Mouse (Mus musculus) bone marrow macrophage, adult 2 months (primary cell): ENCODE results near the gene Ttc1. TPM values are rescaled to one million over a fixed set of nuclear protein-coding genes. Genes with fewer than 3 reads are reported as not detected.
A peak's percentile ranks its signal among the peaks of the same experiment; 100 is the strongest.

Experiments used
- H3K27ac ChIP-seq: 2 replicates; pipeline ENCODE4 v1.5.1; 2012; ENCODE audit warnings: low read depth, low read length; ENCODE audit not compliant: insufficient read depth
- H3K4me1 ChIP-seq: 2 replicates; pipeline ENCODE4 v1.6.1; 2012; ENCODE audit warnings: low read length; ENCODE audit not compliant: control insufficient read depth, insufficient read depth
- H3K4me3 ChIP-seq: 2 replicates; pipeline ENCODE4 v1.5.1; 2012; ENCODE audit warnings: mild to moderate bottlenecking, low read length, moderate library complexity; ENCODE audit not compliant: insufficient read depth
- CTCF ChIP-seq: IDR thresholded peaks from 2 replicates; pipeline ENCODE4 v1.5.1; 2012; ENCODE audit warnings: low read depth, mild to moderate bottlenecking, low read length, moderate library complexity
- POLR2A ChIP-seq: IDR thresholded peaks from 2 replicates; pipeline ENCODE4 v1.6.1; 2012; ENCODE audit warnings: mild to moderate bottlenecking, low read depth, low read length, borderline replicate concordance
- polyA plus RNA-seq: library from polyadenylated mRNA; stranded (reverse); fragments of >200 nt; gene quantifications from 2 replicates; pipeline ENCODE4 v1.2.4, GENCODE M21; 2012; ENCODE audit not compliant: missing spikeins, insufficient read depth, insufficient read length

Ttc1 gene
- 41.5 and 42.4 TPM in 2 replicates for polyA plus RNA-seq

DNA sequence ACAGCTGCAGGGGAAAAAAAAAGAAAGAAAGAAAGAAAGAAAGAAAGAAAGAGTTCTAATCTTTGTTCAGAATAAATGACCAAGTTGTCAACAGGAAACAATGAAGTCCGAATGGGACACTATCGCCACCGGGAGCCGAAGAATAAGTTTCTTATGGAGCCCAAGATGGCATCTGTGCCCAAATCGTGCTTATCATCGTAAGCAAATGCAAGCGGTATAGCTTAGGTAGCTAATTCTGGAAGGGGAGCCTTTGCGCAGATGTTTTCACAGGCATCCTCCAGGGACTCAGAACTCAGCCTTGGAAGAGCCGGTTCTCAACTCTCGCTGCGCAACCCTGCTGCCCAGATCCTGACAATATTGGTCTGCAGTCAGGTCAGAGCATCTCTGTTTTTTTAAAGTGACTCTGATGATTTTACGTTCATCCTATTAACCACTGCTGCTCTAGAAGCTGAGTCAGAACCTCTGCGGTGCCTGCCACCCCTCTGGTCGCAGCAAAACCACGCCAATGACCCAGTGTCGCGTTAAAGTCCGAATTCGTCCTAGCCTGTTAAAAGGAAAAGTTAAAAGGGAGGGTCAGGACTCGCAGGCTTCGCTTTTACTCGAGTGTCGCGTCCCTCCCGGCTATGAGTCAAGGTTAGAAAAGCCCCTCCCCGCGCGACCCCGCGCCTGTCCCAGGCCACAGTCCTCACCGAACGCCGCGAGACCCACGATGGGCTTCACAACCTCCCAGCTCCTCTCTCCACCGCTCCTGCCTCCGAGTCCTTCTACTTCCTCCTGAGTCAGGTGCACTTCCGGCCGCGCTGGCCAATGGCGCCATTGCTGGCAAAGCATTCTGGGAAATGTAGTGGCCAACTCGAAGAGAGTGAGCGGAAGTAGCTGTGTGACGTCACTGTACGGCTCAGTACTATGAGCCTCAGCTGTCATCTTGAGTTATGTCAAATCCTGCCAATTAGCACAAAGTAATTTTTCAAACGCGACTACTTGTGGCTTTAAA, at the start of gene Ttc1:
Gene Ttc1 (minus strand): TSS at position 776 of the 994 bp plus-strand sequence.
- H3K27ac ChIP-seq = peak within 1 kb of the TSS; percentile 58
- peak within 1 kb of the TSS; percentile 88 for H3K4me3 ChIP-seq
- H3K4me1 ChIP-seq = peaks cover 7% of the 10 kb centered on the region
- TF ChIP-seq CTCF (no peak), POLR2A (peak; percentile 77; the same call in 1 of the 2 replicates)

- no peaks in the 10 kb centered on the region for H3K4me1 ChIP-seq
- TF ChIP-seq CTCF (no peak), POLR2A (no peak)
- H3K27ac ChIP-seq = no peak overlapping the region
- no peak overlapping the region for H3K4me3 ChIP-seq
Observed at GRCm38 (mm10) chr11:43795992-43796391, 48.2 kb upstream of the Ttc1 start.

DNA sequence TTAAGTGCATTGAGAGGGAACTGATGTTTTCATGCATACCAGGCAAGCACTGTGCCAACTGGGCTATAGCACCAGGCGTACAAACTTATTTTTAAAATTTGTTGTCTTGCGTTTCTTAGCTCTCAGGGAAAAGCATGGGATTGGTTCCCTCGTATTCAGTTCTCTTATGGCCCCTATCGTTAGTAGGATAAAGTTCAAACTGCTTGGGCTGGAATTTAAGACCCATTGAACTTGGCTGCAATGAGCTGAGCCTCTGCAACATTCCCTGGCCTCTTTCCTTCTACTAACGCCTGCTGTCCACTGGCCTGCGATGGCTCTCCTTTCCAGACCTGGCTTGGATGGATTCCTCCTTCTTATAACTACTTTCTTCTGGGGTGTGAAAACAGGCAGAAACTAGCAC, 42.6 kb upstream of the Ttc1 start:
- H3K27ac ChIP-seq = no peak overlapping the region
- TF ChIP-seq CTCF (no peak), POLR2A (no peak)
- no peaks in the 10 kb centered on the region for H3K4me1 ChIP-seq
- H3K4me3 ChIP-seq = no peak overlapping the region

DNA sequence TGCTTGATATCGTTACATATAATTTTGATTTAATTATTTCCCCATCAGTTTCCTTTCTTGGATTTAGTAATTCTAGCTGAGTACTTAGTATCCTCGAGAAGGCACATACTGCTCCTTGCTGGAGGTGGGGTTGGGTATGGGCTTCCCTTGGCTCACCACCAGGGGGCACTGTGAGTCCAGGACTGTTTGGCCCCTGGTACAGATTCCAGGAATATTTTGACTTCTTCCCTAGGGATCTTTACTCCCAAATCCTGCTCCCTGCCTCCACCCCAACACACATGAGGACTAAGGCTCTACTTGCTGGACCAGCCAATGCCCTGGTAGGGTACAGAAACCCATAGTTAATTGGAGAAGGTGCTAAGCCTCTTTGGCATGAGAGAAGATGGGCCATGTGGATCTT, 36.0 kb upstream of the Ttc1 start:
- Histone ChIP-seq H3K4me3 (no peak overlapping the region), H3K27ac (no peak overlapping the region), H3K4me1 (no peaks in the 10 kb centered on the region)
- TF ChIP-seq POLR2A = no peak
- peak; percentile 89 for TF ChIP-seq CTCF

GRCm38 (mm10) chr11:43783106-43783505, 35.3 kb upstream of the Ttc1 start:
- H3K4me1 ChIP-seq = no peaks in the 10 kb centered on the region
- TF ChIP-seq POLR2A (no peak), CTCF (no peak)
- no peak overlapping the region for H3K4me3 ChIP-seq
- no peak overlapping the region for H3K27ac ChIP-seq

DNA sequence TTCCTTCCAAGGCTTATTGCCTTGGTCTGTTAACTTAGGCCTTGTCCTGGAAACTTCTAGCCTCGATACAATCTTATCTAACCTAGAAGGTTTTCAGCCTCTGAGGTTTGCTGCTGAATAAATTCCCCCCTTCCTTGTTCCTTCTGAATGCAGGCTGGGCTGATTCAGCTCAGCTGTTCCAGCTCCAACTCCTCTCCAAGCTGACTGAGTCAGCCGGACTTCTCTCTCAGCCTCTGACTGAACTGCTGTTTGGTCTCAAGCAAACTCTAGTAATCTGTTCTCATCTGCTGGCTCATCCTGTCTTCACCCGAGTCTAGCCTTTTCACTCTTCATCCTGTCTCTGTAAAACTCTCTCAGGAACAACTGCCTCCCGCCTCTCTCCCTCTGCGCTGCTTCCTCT, 31.7 kb upstream of the Ttc1 start:
- TF ChIP-seq CTCF (no peak), POLR2A (no peak)
- no peak overlapping the region for H3K4me3 ChIP-seq
- no peak overlapping the region for H3K27ac ChIP-seq
- H3K4me1 ChIP-seq = no peaks in the 10 kb centered on the region

- Histone ChIP-seq H3K4me1 (no peaks in the 10 kb centered on the region), H3K27ac (no peak overlapping the region), H3K4me3 (no peak overlapping the region)
- no peak for TF ChIP-seq CTCF
- TF ChIP-seq POLR2A = no peak
Observed at GRCm38 (mm10) chr11:43776324-43776694, 28.5 kb upstream of the Ttc1 start.

DNA sequence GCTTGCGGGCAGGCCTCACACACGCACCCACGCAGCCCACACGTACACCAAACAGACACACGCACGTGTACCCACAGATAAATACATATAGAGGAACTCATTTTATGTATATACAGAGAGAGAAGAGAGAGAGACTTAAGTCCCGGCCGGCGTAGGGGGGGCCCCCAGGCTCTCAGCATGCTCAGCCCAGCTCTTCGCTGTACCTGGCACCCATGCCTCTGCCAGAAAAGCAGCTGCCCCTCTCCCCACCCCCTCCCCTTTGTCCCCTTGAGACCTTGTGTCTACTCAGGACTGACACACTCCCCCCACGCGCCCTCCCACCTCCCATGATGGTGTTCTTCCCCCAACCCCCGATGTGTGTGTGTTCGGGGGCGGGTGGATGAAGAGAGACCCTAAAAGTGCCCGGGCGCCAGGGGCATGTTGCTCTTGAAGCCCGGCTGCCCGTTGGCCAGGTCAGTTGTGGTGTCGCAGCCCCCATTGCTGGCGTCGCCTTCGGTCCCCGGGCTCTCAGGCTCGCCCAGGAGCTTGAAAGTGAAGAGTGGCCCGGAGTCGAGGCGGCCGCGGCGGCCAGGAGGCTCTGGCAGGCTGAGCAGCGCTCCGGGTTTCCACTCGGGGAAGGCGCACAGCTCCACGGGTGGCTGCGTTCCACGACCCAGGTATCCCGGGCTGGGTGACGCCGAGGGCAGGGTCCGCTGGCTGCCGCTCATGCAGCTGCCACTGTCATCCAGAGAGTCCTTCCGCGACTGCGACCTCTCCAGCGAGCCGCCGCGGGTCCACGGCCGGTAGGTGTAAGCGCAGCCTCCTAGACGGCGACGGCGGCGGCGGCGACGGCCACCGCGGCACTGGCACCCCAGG, 27.9 kb upstream of the Ttc1 start:
- Histone ChIP-seq H3K4me3 (no peak overlapping the region; the same call in 1 of the 2 replicates), H3K27ac (no peak overlapping the region), H3K4me1 (no peaks in the 10 kb centered on the region)
- TF ChIP-seq CTCF (no peak), POLR2A (no peak)

DNA sequence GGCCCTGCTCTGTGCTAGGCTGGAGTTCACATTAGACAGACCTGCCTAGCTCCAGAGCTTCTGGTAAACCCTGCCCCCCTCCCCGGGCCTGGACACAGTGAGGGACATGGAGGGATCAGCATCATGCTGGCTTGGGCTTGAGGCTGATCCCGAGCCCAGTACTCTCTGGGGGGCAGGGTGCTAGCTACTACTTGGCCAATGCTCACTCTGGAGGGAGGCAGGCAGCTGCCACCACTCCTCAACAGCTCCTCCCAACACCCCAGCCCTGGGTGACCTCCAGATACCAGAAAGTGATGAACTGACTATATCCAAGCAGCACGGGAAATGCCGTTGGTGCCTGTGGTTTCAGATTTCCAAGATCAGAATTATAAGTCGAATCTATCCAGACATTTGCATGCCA, 25.9 kb upstream of the Ttc1 start:
- no peaks in the 10 kb centered on the region for H3K4me1 ChIP-seq
- H3K27ac ChIP-seq = no peak overlapping the region
- H3K4me3 ChIP-seq = no peak overlapping the region
- TF ChIP-seq POLR2A (no peak), CTCF (no peak)

DNA sequence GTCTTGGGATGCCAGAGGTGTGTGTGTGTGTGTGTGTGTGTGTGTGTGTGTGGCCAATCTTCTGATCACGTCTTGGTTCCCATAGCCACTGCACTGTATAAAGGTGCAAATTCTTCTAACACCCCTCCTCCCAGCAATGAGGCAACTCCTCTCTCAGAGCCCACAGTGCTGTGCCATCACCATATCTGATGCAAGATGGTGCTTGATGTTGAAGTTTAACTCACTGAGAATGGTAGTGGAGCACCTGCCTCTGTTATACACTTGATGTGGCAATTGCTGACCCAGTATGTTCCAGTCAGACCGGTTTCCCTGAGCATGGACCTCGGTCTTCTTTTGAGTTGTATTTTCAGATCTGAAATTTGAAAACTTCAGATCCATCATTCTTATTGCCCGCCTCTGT, 22.3 kb upstream of the Ttc1 start:
- TF ChIP-seq POLR2A (no peak), CTCF (no peak)
- no peak overlapping the region for H3K27ac ChIP-seq
- H3K4me3 ChIP-seq = no peak overlapping the region
- no peaks in the 10 kb centered on the region for H3K4me1 ChIP-seq

DNA sequence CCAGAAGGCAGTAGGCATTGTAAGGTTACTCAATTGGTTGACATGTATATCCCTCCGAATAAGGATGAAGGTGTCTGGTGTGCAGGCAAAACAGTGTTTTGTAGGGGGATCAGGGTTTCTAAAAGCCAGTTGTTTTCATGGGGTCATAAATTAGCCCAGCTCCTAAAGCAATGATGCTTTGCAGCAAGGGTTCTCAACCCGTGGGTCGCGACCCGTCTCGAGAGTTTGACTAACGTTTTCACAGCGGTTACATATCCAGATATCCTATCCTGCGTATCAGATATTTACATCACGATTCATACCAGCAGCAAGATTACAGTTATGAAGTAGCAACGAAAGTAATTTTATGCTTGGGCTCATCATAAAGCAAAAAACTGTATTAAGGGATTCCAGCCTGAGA, 19.9 kb upstream of the Ttc1 start:
- Histone ChIP-seq H3K4me3 (no peak overlapping the region), H3K4me1 (no peaks in the 10 kb centered on the region), H3K27ac (no peak overlapping the region)
- TF ChIP-seq POLR2A (no peak), CTCF (no peak)
